16 mouse cellular contexts compared by ENCODE assay signal in the genomic region with DNA sequence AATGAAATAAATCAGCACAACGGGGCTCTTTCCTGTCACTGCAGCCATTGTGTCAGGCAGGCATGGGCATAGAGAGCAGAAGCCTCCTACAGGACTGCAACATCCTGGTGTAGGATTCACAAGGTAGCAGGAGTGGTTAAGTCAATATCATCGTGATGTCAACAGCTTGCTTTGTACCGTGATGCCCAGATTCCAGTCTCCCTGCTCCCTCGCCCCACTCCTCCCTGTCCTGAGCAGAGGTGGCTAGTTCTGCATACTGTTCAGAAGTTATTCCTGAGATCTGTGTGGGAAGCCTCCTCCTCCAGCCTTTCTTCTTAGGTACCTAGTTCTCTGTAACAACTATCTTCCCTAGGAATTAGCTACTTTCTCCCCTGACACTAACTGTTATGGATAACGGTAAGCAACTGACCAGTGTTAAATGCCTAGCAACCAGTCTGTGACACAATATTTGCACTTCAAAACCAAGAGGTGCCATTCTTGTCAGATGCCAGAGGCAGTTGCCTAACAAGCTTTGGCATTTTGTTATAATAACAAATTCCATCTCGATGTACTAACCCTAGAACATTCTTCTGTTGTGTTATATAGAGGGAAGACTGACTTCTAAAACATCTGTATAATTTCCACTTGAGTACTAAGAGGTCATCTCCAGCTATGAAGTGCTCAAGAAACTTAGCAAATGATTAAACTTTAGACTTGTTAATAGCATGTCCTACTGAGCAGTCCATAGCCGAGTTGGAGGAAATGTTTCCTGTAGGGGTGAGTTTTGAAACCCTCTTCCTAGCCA. TPM values are rescaled to one million over a fixed set of nuclear protein-coding genes. Genes with fewer than 3 reads are reported as not detected.
"Had no signal": no experiment of that assay in that cellular context is flagged by ENCODE, and none has a peak within 500 bp of the region (broad histone marks: within the 10 kb centered on the region; RNA-seq: fewer than 3 reads in every experiment).

No protein-coding gene starts in this region.

- H3K9ac ChIP-seq: limb, embryonic 12.5 days; liver, embryonic 15.5 days; lung, embryonic 15.5 days had no signal

- H3K27ac ChIP-seq: kidney, postnatal 0 days; layer of hippocampus, adult 2 months; limb, embryonic 12.5 days; liver, embryonic 15.5 days; lung, embryonic 15.5 days; stomach, postnatal 0 days had no signal

- H3K4me1 ChIP-seq: limb, embryonic 12.5 days; liver, embryonic 15.5 days; lung, embryonic 15.5 days had no signal

- H3K36me3 ChIP-seq: limb, embryonic 12.5 days; liver, embryonic 15.5 days; lung, embryonic 15.5 days had no signal

- DNase-seq: kidney, adult 11 months; kidney, adult 9 months; kidney, postnatal 4 days; liver; thymus, postnatal 4 days had no signal

- H3K9me3 ChIP-seq: limb, embryonic 12.5 days; liver, embryonic 15.5 days; lung, embryonic 15.5 days had no signal

- H3K4me3 ChIP-seq: layer of hippocampus, adult 2 months; limb, embryonic 12.5 days; liver, embryonic 15.5 days; lung, embryonic 15.5 days had no signal

- H3K27me3 ChIP-seq: limb, embryonic 12.5 days; liver, embryonic 15.5 days; lung, embryonic 15.5 days had no signal

- H3K4me2 ChIP-seq: limb, embryonic 12.5 days; liver, embryonic 15.5 days; lung, embryonic 15.5 days; midbrain, embryonic 11.5 days had no signal

RNA-seq across cellular contexts. Expression of a gene that starts 53.5 kb away (rescaled TPM):
- total RNA-seq: left cerebral cortex, postnatal 36 days; megakaryocyte progenitor cell, adult 5-6 weeks; midbrain, postnatal 0 days had no signal
- polyA plus RNA-seq: limb, embryonic 12.5 days; midbrain, embryonic 11.5 days; midbrain, postnatal 0 days; neural tube, embryonic 14.5 days had no signal
